8 mouse cellular contexts compared by ENCODE assay signal in genomic region chr17:56269153-56269630, GRCm38 (mm10). TPM values are rescaled to one million over a fixed set of nuclear protein-coding genes. Genes with fewer than 3 reads are reported as not detected.
DNase-seq lines count a peak whose midpoint lies in the region; ATAC-seq and TF ChIP-seq lines count a peak whose summit lies in the region.

No protein-coding gene starts in this region.

- TF ChIP-seq CTCF in hindbrain, postnatal 0 days (IDR thresholded peaks at IDR 0.05; ENCODE audit: low read depth): no peak

- peak overlapping the region; percentile 42 for H3K4me2 ChIP-seq in forebrain, embryonic 14.5 days (ENCODE audit: low read length)
- peak overlapping the region; percentile 70 for H3K4me2 ChIP-seq in hindbrain, postnatal 0 days (ENCODE audit: low read depth, low read length)

- peak; percentile 90 for ATAC-seq in cerebellum, adult (ENCODE audit: insufficient number of reproducible peaks, low FRiP score, low TSS enrichment)
- peak; percentile 87 for ATAC-seq in forebrain, embryonic 14.5 days
- peak; percentile 91 for ATAC-seq in hindbrain, postnatal 0 days
- peak; percentile 83 for ATAC-seq in megakaryocyte, adult 5-6 weeks (ENCODE audit: poor library complexity, severe bottlenecking)

- H3K9me3 ChIP-seq in forebrain, embryonic 14.5 days (replicated peaks; ENCODE audit: control insufficient read depth, low read length): no peaks in the 10 kb centered on the region
- H3K9me3 ChIP-seq in hindbrain, postnatal 0 days (ENCODE audit: low read length): no peaks in the 10 kb centered on the region

- intact Hi-C loops in left cerebral cortex, postnatal 10 days (cut with DNase I): no loop called here

- peak overlapping the region; percentile 21 for H3K4me3 ChIP-seq in forebrain, embryonic 14.5 days (ENCODE audit: low read depth, low read length)
- peak overlapping the region; percentile 33 for H3K4me3 ChIP-seq in hindbrain, postnatal 0 days (ENCODE audit: low read length)

- peak; percentile 61 to 87 for DNase-seq in adrenal gland, adult (ENCODE audit: inconsistent age in 2 of 2, low spot score in 1 of 2)
- no peak for DNase-seq in adrenal gland, adult 8-10 months
- peak; percentile 93 for DNase-seq in forebrain, embryonic 14.5 days (ENCODE audit: low spot score)
- peak; percentile 92 for DNase-seq in hindbrain, postnatal 0 days (ENCODE audit: low spot score)
- DNase-seq in left cerebral cortex, postnatal 10 days (ENCODE audit: extremely low spot score in 1 of 2, low spot score in 2 of 2): peak; percentile 78 to 85
- peak; percentile 46 for DNase-seq in right cerebral cortex, postnatal 4 days

- WGBS in forebrain, embryonic 14.5 days: 23% methylated on average over 12 of the region's 12 CpGs
- 18% methylated on average over 12 of the region's 12 CpGs for WGBS in hindbrain, postnatal 0 days

- H3K9ac ChIP-seq in forebrain, embryonic 14.5 days (ENCODE audit: low read length): peak overlapping the region; percentile 40
- peak overlapping the region; percentile 47 for H3K9ac ChIP-seq in hindbrain, postnatal 0 days (replicated peaks; ENCODE audit: low read length)

- H3K27me3 ChIP-seq in forebrain, embryonic 14.5 days (replicated peaks; ENCODE audit: control insufficient read depth, insufficient read depth, low read length): no peaks in the 10 kb centered on the region
- H3K27me3 ChIP-seq in hindbrain, postnatal 0 days (ENCODE audit: insufficient read depth, low read length): no peaks in the 10 kb centered on the region

- no peaks in the 10 kb centered on the region for H3K4me1 ChIP-seq in forebrain, embryonic 14.5 days (ENCODE audit: control insufficient read depth, insufficient read depth, low read length)
- H3K4me1 ChIP-seq in hindbrain, postnatal 0 days (ENCODE audit: insufficient read depth, low read length): no peaks in the 10 kb centered on the region

- 0 out of 2 replicates have a peak overlapping the region, but pooled peaks have one; percentile 15 for H3K27ac ChIP-seq in forebrain, embryonic 14.5 days (ENCODE audit: low read depth, low read length)
- H3K27ac ChIP-seq in hindbrain, postnatal 0 days: peak overlapping the region; percentile 82

- peaks cover 8% of the 10 kb centered on the region; the same call in 1 of the 2 replicates for H3K36me3 ChIP-seq in forebrain, embryonic 14.5 days (ENCODE audit: control insufficient read depth, insufficient read depth, low read length)
- H3K36me3 ChIP-seq in hindbrain, postnatal 0 days (ENCODE audit: insufficient read depth, low read length): no peaks in the 10 kb centered on the region

RNA-seq across cellular contexts. Expression of gene Ticam1, which starts 7.4 kb away (rescaled TPM):
- 10 to 100 TPM; 23.9 to 26.3 (median 24.8) TPM for total RNA-seq in adrenal gland, adult 8-10 months (2022)
- 1.5 and 2.2 TPM in 2 replicates for polyA plus RNA-seq in forebrain, embryonic 14.5 days (2014; fragmentation: Nextera tagmentation; extraction: Ambion mirVana)
- total RNA-seq in hindbrain, postnatal 0 days (2014; rRNA removed): 3.1 and 3.4 TPM in 2 replicates
- polyA plus RNA-seq in hindbrain, postnatal 0 days (2015; fragmentation: Nextera tagmentation; extraction: Ambion mirVana): 1.2 and 1.3 TPM in 2 replicates
- 1 to 10 TPM; 4.0 to 4.2 TPM for total RNA-seq in left cerebral cortex, postnatal 10 days (2021)
- 14.3 and 15.0 TPM in 2 replicates for total RNA-seq in megakaryocyte, adult 5-6 weeks (2015)
- 6.0 and 6.1 TPM in 2 replicates for total RNA-seq in megakaryocyte, adult 5-6 weeks (2017)

RNA-seq across cellular contexts. Expression of gene Fem1a, which starts 12.6 kb away (rescaled TPM):
- total RNA-seq in adrenal gland, adult 8-10 months (2022): 10 to 100 TPM; 30.4 to 32.5 (median 31.2) TPM
- polyA plus RNA-seq in forebrain, embryonic 14.5 days (2014; fragmentation: Nextera tagmentation; extraction: Ambion mirVana): 18.0 and 22.0 TPM in 2 replicates
- total RNA-seq in hindbrain, postnatal 0 days (2014; rRNA removed): 47.0 and 49.2 TPM in 2 replicates
- 15.1 and 15.7 TPM in 2 replicates for polyA plus RNA-seq in hindbrain, postnatal 0 days (2015; fragmentation: Nextera tagmentation; extraction: Ambion mirVana)
- 10 to 100 TPM; 45.4 TPM for total RNA-seq in left cerebral cortex, postnatal 10 days (2021)
- 10.2 and 11.8 TPM in 2 replicates for total RNA-seq in megakaryocyte, adult 5-6 weeks (2015)
- 15.7 and 16.9 TPM in 2 replicates for total RNA-seq in megakaryocyte, adult 5-6 weeks (2017)

RNA-seq across cellular contexts. Expression of gene Plin3, which starts 23.5 kb away (rescaled TPM):
- total RNA-seq in adrenal gland, adult 8-10 months (2022): 100 to 1,000 TPM in 3 of 4 experiments, 10 to 100 TPM in 1; 92.6 to 117 (median 103) TPM
- 15.3 and 17.8 TPM in 2 replicates for polyA plus RNA-seq in forebrain, embryonic 14.5 days (2014; fragmentation: Nextera tagmentation; extraction: Ambion mirVana)
- total RNA-seq in hindbrain, postnatal 0 days (2014; rRNA removed): 12.4 and 13.9 TPM in 2 replicates
- 16.0 and 17.0 TPM in 2 replicates for polyA plus RNA-seq in hindbrain, postnatal 0 days (2015; fragmentation: Nextera tagmentation; extraction: Ambion mirVana)
- 1 to 10 TPM; 3.8 to 5.4 TPM for total RNA-seq in left cerebral cortex, postnatal 10 days (2021)
- 7.1 and 9.1 TPM in 2 replicates for total RNA-seq in megakaryocyte, adult 5-6 weeks (2015)
- total RNA-seq in megakaryocyte, adult 5-6 weeks (2017): 28.3 and 29.2 TPM in 2 replicates

RNA-seq across cellular contexts. Expression of gene Arrdc5, which starts 30.9 kb away (rescaled TPM):
- not detected for total RNA-seq in adrenal gland, adult 8-10 months (2022)
- not detected in 2 replicates for polyA plus RNA-seq in forebrain, embryonic 14.5 days (2014; fragmentation: Nextera tagmentation; extraction: Ambion mirVana)
- total RNA-seq in hindbrain, postnatal 0 days (2014; rRNA removed): not detected in 2 replicates
- polyA plus RNA-seq in hindbrain, postnatal 0 days (2015; fragmentation: Nextera tagmentation; extraction: Ambion mirVana): not detected in 2 replicates
- total RNA-seq in left cerebral cortex, postnatal 10 days (2021): not detected
- not detected in 2 replicates for total RNA-seq in megakaryocyte, adult 5-6 weeks (2015)
- not detected in 2 replicates for total RNA-seq in megakaryocyte, adult 5-6 weeks (2017)

RNA-seq across cellular contexts. Expression of gene Uhrf1, which starts 33.9 kb away (rescaled TPM):
- total RNA-seq in adrenal gland, adult 8-10 months (2022): 1 to 10 TPM; 1.8 to 3.4 (median 2.6) TPM
- 38.9 and 47.4 TPM in 2 replicates for polyA plus RNA-seq in forebrain, embryonic 14.5 days (2014; fragmentation: Nextera tagmentation; extraction: Ambion mirVana)
- 28.2 and 31.4 TPM in 2 replicates for total RNA-seq in hindbrain, postnatal 0 days (2014; rRNA removed)
- polyA plus RNA-seq in hindbrain, postnatal 0 days (2015; fragmentation: Nextera tagmentation; extraction: Ambion mirVana): 18.8 and 20.5 TPM in 2 replicates
- 1 to 10 TPM; 4.2 to 5.6 TPM for total RNA-seq in left cerebral cortex, postnatal 10 days (2021)
- 39.3 and 52.3 TPM in 2 replicates for total RNA-seq in megakaryocyte, adult 5-6 weeks (2015)
- 83.7 and 101 TPM in 2 replicates for total RNA-seq in megakaryocyte, adult 5-6 weeks (2017)
